Mouse (Mus musculus): ENCODE results near the gene F11r.
"Not testable (repeated sequence)": the region's sequence is repeated elsewhere in the genome, so short reads cannot be mapped to it uniquely, and the experiment has no call there.

F11r gene

GRCm38 (mm10) chr1:171470371-171470871, 33.1 kb downstream of the F11r start:
- in situ Hi-C loops (cut with MboI, MseI), result no loop called here

GRCm38 (mm10) chr1:171470896-171471295, 33.6 kb downstream of the F11r start:
- in situ Hi-C loops (cut with MboI, MseI), result no loop called here

- in situ Hi-C loops (cut with MboI, MseI), result no loop called here
Observed at GRCm38 (mm10) chr1:171471452-171471851, 34.1 kb downstream of the F11r start.

DNA sequence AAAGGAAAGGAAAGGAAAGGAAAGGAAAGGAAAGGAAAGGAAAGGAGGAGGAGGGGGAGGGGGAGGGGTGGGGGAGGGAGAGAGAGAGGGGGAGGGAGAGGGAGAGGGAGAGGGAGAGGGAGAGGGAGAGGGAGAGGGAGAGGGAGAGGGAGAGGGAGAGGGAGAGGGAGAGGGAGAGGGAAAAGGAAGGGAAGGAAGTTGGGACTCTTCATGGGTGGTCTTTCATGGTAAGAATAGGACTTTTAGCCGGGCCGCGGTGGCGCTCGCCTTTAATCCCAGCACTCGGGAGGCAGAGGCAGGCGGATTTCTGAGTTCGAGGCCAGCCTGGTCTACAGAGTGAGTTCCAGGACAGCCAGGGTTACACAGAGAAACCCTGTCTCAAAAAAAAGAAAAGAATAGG, 34.6 kb downstream of the F11r start:
- in situ Hi-C loops (cut with MboI, MseI), result not testable (repeated sequence)

- in situ Hi-C loops (cut with MboI, MseI), result no loop called here
Observed at GRCm38 (mm10) chr1:171473506-171473905, 36.2 kb downstream of the F11r start.

GRCm38 (mm10) chr1:171473920-171474640, 36.7 kb downstream of the F11r start:
- in situ Hi-C loops (cut with MboI, MseI), result no loop called here

DNA sequence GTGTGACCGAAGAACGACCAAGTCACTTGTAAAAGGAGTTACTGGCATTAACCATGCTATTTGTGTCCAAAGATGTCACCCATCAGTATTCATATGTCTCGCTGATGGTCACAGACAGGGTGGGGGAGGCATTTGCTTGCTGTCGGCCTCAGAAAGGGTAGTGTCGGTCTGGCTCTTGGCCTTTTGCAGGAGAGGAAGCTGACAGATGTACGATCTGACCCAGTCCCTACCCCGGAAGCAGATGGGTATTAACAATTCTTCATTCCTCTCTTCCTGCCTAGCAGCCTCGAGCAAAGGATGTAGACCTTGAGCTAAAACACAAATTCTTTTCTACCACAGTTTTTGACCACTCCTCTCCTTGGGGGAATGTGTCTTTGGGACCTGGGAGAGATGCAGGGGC, 39.8 kb downstream of the F11r start:
- in situ Hi-C loops (cut with MboI, MseI), result loop anchor here in 1 of 2 experiments (5.0 kb wide), 1 partner anchor 115 kb away; the partner anchor contains the start of gene Klhdc9

GRCm38 (mm10) chr1:171477758-171478545, 40.6 kb downstream of the F11r start:
- in situ Hi-C loops (cut with MboI, MseI), result loop anchor here in 1 of 2 experiments (5.0 kb wide), 1 partner anchor 116 kb away; the partner anchor contains the start of gene Klhdc9

- in situ Hi-C loops (cut with MboI, MseI), result loop anchor here in 1 of 2 experiments (5.0 kb wide), 1 partner anchor 117 kb away; the partner anchor contains the start of gene Klhdc9
Observed at GRCm38 (mm10) chr1:171478968-171479367, 41.6 kb downstream of the F11r start.

DNA sequence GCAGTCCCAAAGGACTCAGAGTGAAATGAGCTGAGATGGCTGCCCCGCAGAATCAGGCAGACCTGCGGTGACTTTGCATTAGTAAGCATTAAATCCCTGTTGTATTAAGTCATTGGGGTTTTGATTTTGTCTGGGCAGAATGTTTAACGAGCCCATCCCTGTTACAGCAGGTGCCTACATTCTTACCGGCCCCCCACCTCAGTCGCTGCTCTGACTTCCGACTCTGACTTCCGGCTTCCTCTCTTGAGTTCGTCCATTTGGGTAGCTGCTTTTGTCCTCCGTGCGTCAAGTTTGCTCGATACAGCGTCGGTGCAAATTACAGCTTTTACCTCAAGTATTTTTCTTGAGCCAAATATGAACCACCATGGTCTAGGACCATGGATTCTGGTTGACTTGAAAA, 56.9 kb downstream of the F11r start:
- in situ Hi-C loops (cut with MboI, MseI), result no loop called here

- in situ Hi-C loops (cut with MboI, MseI), result no loop called here
Observed at GRCm38 (mm10) chr1:171495371-171495770, 58.0 kb downstream of the F11r start.

- in situ Hi-C loops (cut with MboI, MseI), result loop anchor here in 1 of 2 experiments (5.0 kb wide), 1 partner anchor 57 kb away; the partner anchor contains the start of gene Cd244a
Observed at GRCm38 (mm10) chr1:171499856-171500255, 62.5 kb downstream of the F11r start.

GRCm38 (mm10) chr1:171501016-171501610, 63.8 kb downstream of the F11r start:
- in situ Hi-C loops (cut with MboI, MseI), result loop anchor here in 1 of 2 experiments (5.0 kb wide), 1 partner anchor 56 kb away; the partner anchor contains the start of gene Cd244a

DNA sequence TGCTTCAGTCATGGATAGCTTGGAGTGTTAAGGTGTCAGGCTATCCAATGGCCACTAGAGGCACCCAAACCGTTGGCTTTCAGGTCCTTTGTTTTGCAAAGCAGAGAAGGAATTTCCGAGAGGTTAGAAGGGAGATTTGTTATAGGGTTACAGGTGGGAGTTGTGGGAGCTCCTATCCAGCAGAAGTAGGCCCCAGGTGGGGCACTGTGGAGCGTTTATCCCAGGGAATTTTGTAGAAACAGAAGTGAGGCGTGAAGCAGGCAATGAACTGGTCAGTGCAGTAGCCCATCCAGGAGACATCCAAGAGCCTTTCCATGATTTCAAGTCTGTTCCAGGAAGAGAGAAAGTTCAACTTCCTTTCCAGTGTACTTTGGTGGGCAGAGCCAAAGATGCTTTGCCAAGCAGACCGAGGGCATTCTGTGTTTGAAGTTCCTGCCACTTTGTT, 64.3 kb downstream of the F11r start:
- in situ Hi-C loops (cut with MboI, MseI), result loop anchor here in 1 of 2 experiments (5.0 kb wide), 1 partner anchor 56 kb away; the partner anchor contains the start of gene Cd244a

DNA sequence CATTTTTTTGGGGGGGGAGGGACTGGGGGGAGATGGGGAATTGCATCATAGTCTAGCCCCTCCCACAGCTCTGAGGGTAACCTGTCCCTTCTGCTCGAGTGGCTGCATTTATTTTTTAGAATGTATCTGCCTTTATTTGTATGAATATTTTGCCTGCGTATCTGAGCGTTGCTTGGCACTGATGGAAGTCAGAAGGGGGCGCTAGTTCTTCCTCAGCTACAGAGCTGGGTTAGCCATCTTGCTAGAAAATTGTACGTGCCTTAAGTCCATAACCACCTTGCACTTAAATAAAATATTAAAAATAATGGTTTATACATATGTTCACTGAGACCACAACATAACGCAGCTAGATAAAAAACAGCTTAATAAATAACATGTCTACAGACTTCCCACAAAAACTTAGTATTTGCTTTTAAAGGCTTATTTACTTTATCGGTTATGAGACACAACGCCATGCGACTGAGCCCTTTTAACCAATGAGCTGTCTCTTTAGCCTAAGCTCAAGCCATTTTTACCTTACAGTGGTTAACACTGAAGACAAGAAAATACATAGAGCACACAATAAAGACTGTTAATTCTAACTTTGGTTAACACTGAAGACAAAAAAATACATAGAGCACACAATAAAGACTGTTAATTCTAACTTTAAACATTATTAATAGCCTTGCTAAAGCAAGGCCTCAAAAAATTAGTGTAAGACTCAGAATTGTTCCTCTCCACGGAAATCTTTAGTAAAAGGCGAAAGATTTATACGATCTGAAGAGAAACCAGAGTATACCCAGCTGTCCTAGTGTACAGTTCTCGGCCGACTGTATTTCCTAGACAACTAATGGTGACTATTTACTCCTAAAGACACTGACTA, 65.3 kb downstream of the F11r start:
- in situ Hi-C loops (cut with MboI, MseI), result loop anchor here in 1 of 2 experiments (5.0 kb wide), 1 partner anchor 55 kb away; the partner anchor contains the start of gene Cd244a

- in situ Hi-C loops (cut with MboI, MseI), result loop anchor here in 1 of 2 experiments (5.0 kb wide), 1 partner anchor 54 kb away; the partner anchor contains the start of gene Cd244a
Observed at GRCm38 (mm10) chr1:171503250-171503591, 65.9 kb downstream of the F11r start, which contains the start of gene Alyref2. Gene Alyref2, plus strand, starts transcription at chr1:171503478.

DNA sequence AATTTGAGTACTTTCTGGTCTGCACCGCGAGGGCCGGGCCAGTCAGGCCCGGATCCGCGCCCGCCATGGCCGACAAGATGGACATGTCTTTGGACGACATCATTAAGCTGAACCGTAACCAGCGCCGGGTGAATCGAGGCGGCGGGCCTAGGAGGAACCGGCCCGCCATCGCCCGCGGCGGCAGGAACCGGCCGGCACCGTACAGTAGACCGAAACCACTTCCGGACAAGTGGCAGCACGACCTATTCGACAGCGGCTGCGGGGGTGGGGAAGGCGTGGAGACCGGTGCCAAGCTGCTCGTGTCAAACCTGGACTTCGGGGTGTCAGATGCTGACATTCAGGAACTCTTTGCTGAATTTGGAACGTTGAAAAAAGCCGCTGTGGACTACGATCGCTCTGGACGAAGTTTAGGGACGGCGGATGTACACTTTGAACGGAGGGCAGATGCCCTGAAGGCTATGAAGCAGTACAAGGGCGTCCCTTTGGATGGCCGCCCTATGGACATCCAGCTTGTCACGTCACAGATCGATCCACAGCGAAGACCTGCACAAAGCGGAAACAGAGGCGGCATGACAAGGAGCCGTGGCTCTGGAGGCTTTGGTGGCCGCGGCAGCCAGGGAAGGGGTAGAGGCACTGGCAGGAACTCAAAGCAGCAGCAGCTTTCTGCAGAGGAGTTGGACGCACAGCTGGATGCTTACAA, 66.4 kb downstream of the F11r start:
- in situ Hi-C loops (cut with MboI, MseI), result loop anchor here in 1 of 2 experiments (5.0 kb wide), 1 partner anchor 54 kb away; the partner anchor contains the start of gene Cd244a

DNA sequence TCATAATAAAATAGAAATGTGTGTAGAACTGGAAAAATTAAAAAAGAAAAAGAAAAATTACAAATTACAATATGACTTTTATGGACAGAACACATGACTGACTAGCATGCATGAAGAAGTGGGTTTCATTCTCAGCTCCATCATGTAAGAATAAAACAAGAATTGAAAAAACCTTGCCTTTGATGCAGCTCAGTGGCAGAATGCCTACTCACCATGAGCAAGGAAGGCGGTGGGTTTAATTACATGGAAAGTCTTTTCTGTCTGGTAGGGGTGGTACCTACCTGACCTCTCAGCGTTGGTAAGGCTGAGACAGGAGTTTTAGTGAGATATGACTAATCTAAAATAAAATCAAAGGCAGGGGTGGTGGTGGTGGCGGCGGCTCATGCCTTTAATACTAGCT, 67.3 kb downstream of the F11r start:
- in situ Hi-C loops (cut with MboI, MseI), result loop anchor here in 1 of 2 experiments (5.0 kb wide), 1 partner anchor 53 kb away; the partner anchor contains the start of gene Cd244a

- in situ Hi-C loops (cut with MboI, MseI), result no loop called here
Observed at GRCm38 (mm10) chr1:171513234-171513633, 75.9 kb downstream of the F11r start.

DNA sequence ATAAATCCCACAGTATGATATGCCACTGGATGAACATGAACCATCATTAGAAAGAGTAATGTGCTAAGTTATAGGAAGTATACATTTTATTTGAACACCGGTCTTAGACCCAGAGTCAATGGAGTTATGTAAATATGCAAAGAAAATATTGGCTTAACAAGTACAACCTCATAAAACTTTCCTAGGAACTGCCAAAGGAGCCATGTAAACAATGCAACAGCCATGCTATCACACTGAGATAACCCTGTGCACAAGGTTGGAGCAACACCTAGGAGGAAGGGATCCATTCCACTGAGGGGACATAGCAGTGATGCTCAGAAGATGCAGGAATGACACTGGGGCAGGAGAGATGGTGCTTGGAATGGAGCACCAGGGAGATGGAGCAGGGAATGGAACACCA, 76.4 kb downstream of the F11r start:
- in situ Hi-C loops (cut with MboI, MseI), result no loop called here
